Mouse (Mus musculus) hindbrain, embryonic 16.5 days (tissue): ENCODE data around the gene Gm3667. TPM values are rescaled to one million over a fixed set of nuclear protein-coding genes. Genes with fewer than 3 reads are reported as not detected.
A peak's percentile ranks its signal among the peaks of the same experiment; 100 is the strongest.
"Not testable (repeated sequence)": the region's sequence is repeated elsewhere in the genome, so short reads cannot be mapped to it uniquely, and the experiment has no call there.

ENCODE experiments used
- ATAC-seq: fragments of 200-750 bp; cut with Nextera tagmentation; 2 replicates; pipeline ENCODE4 v1.8.0; 2017; ENCODE audit warnings: moderate TSS enrichment, moderate library complexity
- H3K27ac ChIP-seq: fragments of 300-500 bp; sonication (generic); 2 replicates; pipeline ENCODE4 v1.5.1; 2014; ENCODE audit warnings: low read depth, mild to moderate bottlenecking, control low read depth, low read length, moderate library complexity
- H3K27me3 ChIP-seq: fragments of 300-500 bp; sonication (generic); replicated peaks from 2 replicates; pipeline ENCODE4 v1.6.1; 2014; ENCODE audit warnings: low read length; ENCODE audit not compliant: control insufficient read depth, insufficient read depth
- H3K36me3 ChIP-seq: fragments of 300-500 bp; sonication (generic); 2 replicates; pipeline ENCODE4 v1.6.1; 2014; ENCODE audit warnings: mild to moderate bottlenecking, low read length, moderate library complexity, mixed read lengths; ENCODE audit not compliant: control insufficient read depth, insufficient read depth
- H3K4me1 ChIP-seq: fragments of 300-500 bp; sonication (generic); 2 replicates; pipeline ENCODE4 v1.6.1; 2014; ENCODE audit warnings: low read depth, low read length; ENCODE audit not compliant: control insufficient read depth, insufficient read depth
- H3K4me2 ChIP-seq: fragments of 300-500 bp; sonication (generic); 2 replicates; pipeline ENCODE4 v1.6.1; 2014; ENCODE audit warnings: mild to moderate bottlenecking, low read length, control low read depth, moderate library complexity
- H3K4me3 ChIP-seq: fragments of 300-500 bp; sonication (generic); 2 replicates; pipeline ENCODE4 v1.5.1; 2014; ENCODE audit warnings: mild to moderate bottlenecking, low read length, control low read depth, moderate library complexity
- H3K9ac ChIP-seq: fragments of 300-500 bp; sonication (generic); 2 replicates; pipeline ENCODE4 v1.6.1; 2014; ENCODE audit warnings: low read depth, mild to moderate bottlenecking, control low read depth, low read length, moderate library complexity
- H3K9me3 ChIP-seq: fragments of 300-500 bp; sonication (generic); 2 replicates; pipeline ENCODE4 v1.6.1; 2014; ENCODE audit warnings: mild to moderate bottlenecking, low read length, moderate library complexity; ENCODE audit not compliant: control insufficient read depth
- WGBS: fragments of 180-500 bp; shearing (Covaris S2); extraction: QIAGEN DNeasy Blood & Tissue Kit; methylation state at CpG from one replicate; pipeline ENCODE4 v1.1.7; 2014; 5-methylcytosine and 5-hydroxymethylcytosine counted together
- polyA plus RNA-seq: library from polyadenylated mRNA; unstranded; fragments of >200 nt; fragmentation: Nextera tagmentation; extraction: Ambion mirVana; gene quantifications from 2 replicates; pipeline ENCODE4 v1.2.1, GENCODE M21; 2015

The Gm3667 gene
- 14.0 and 14.8 TPM in 2 replicates for polyA plus RNA-seq

- 0% methylated on average over 4 of the region's 43 CpGs for WGBS
- not testable (repeated sequence) for H3K9me3 ChIP-seq, H3K4me1 ChIP-seq, H3K27ac ChIP-seq, ATAC-seq, H3K36me3 ChIP-seq, H3K27me3 ChIP-seq
- peak within 1 kb of the TSS; percentile 42 for H3K4me3 ChIP-seq
- H3K4me2 ChIP-seq, result peak within 1 kb of the TSS; percentile 51
- peak within 1 kb of the TSS; percentile 61 for H3K9ac ChIP-seq
Observed at GRCm38 (mm10) chr14:6889521-6890012, at the start of gene Gm3667. Gm3667 (minus strand) TSS chr14:6889962.

GRCm38 (mm10) chr14:6899881-6900280 lies 10.1 kb upstream of the Gm3667 start:
- not testable (repeated sequence) for ATAC-seq, H3K4me3 ChIP-seq, H3K4me1 ChIP-seq, H3K9ac ChIP-seq, H3K4me2 ChIP-seq, H3K9me3 ChIP-seq, H3K27me3 ChIP-seq, H3K27ac ChIP-seq, H3K36me3 ChIP-seq
- 97% methylated on average over 17 of the region's 24 CpGs for WGBS

GRCm38 (mm10) chr14:6888811-6889210 lies 951 bp downstream of the Gm3667 start:
- ATAC-seq, result not testable (repeated sequence)

GRCm38 (mm10) chr14:6840211-6840610 lies 49.6 kb downstream of the Gm3667 start, which contains the start of gene Gm3642:
Gm3642 (minus strand) TSS chr14:6840311.
- ATAC-seq, H3K27me3 ChIP-seq, H3K4me3 ChIP-seq, H3K4me1 ChIP-seq, H3K36me3 ChIP-seq, H3K4me2 ChIP-seq, H3K9ac ChIP-seq, H3K27ac ChIP-seq, H3K9me3 ChIP-seq: not testable (repeated sequence)
- WGBS, result no CpG with 5 or more reads among the region's 3 CpGs

More at GRCm38 (mm10) chr14:6888811-6889210, 951 bp downstream of the Gm3667 start:
- peak overlapping the region; percentile 51 for H3K4me2 ChIP-seq
- H3K36me3 ChIP-seq, H3K27me3 ChIP-seq, H3K27ac ChIP-seq, H3K9me3 ChIP-seq, H3K9ac ChIP-seq, H3K4me1 ChIP-seq: not testable (repeated sequence)
- peak overlapping the region; percentile 42 for H3K4me3 ChIP-seq
- 17% methylated on average over 4 of the region's 5 CpGs for WGBS

- H3K27me3 ChIP-seq, H3K27ac ChIP-seq, ATAC-seq, H3K9me3 ChIP-seq, H3K4me1 ChIP-seq, H3K4me3 ChIP-seq, H3K36me3 ChIP-seq, H3K9ac ChIP-seq, H3K4me2 ChIP-seq: not testable (repeated sequence)
- WGBS, result 86% methylated on average over 3 of the region's 3 CpGs
Observed at GRCm38 (mm10) chr14:6823297-6823696, 66.5 kb downstream of the Gm3667 start.

Other genes with a start within 250 kb of the Gm3667 start
- 0.23 TPM in 1 of 2 replicates, not detected in the other for gene Gm10251, start 205.8 kb downstream of the Gm3667 start, polyA plus RNA-seq
- 0.14 TPM in 1 of 2 replicates, not detected in the other for gene Gm8050, start 169.7 kb downstream of the Gm3667 start, polyA plus RNA-seq
- gene Gm3636, start 147.6 kb downstream of the Gm3667 start, polyA plus RNA-seq, result 18.0 and 18.5 TPM in 2 replicates
- not detected in 2 replicates for gene Gm8362, start 115.6 kb downstream of the Gm3667 start, polyA plus RNA-seq
- gene Gm3642, start 49.7 kb downstream of the Gm3667 start, polyA plus RNA-seq, result not detected in 2 replicates
- gene Gm6356, start 83.9 kb upstream of the Gm3667 start, polyA plus RNA-seq, result not detected in 2 replicates
- 4.1 and 4.5 TPM in 2 replicates for gene Gm10406, start 137.5 kb upstream of the Gm3667 start, polyA plus RNA-seq
- gene Gm3685, start 155.0 kb upstream of the Gm3667 start, polyA plus RNA-seq, result not detected in 2 replicates
- 7.3 and 8.4 TPM in 2 replicates for gene Gm3696, start 210.7 kb upstream of the Gm3667 start, polyA plus RNA-seq
- gene Gm6676, start 235.4 kb upstream of the Gm3667 start, polyA plus RNA-seq, result not detected in 2 replicates